Mouse (Mus musculus) mature B cell (primary cell): ENCODE measurements at regions not wholly inside any gene's neighbourhood (a gene's known extent, or its start where the extent isn't known, plus 50 kb on each side); places are given as distances from the start of the nearest gene placed in this dataset.

Source experiments
- in situ Hi-C: fragments of 300-500 bp; cut with MboI; formaldehyde crosslinking; loops from 2 replicates; pipeline ENCODE4 v1.14.3; 2019

- in situ Hi-C loops = no loop called here
Observed at GRCm38 (mm10) chr11:111155023-111155422, 89.1 kb downstream of the Kcnj2 start.

GRCm38 (mm10) chr11:111155747-111156146 lies 89.8 kb downstream of the Kcnj2 start:
- in situ Hi-C loops = no loop called here

- in situ Hi-C loops = no loop called here
Observed at GRCm38 (mm10) chr11:111159299-111159698, 93.3 kb downstream of the Kcnj2 start.

GRCm38 (mm10) chr11:111164907-111165306 lies 98.9 kb downstream of the Kcnj2 start:
- in situ Hi-C loops = no loop called here

- in situ Hi-C loops = no loop called here
Observed at GRCm38 (mm10) chr11:111170174-111170800, 104.3 kb downstream of the Kcnj2 start.

- in situ Hi-C loops = no loop called here
Observed at GRCm38 (mm10) chr11:111173525-111173924, 107.6 kb downstream of the Kcnj2 start.

- in situ Hi-C loops = no loop called here
Observed at GRCm38 (mm10) chr11:111175566-111175965, 109.6 kb downstream of the Kcnj2 start.

GRCm38 (mm10) chr11:111177516-111177915 lies 111.6 kb downstream of the Kcnj2 start:
- in situ Hi-C loops = no loop called here

- in situ Hi-C loops = no loop called here
Observed at GRCm38 (mm10) chr11:111197422-111197821, 131.5 kb downstream of the Kcnj2 start.

- in situ Hi-C loops = no loop called here
Observed at GRCm38 (mm10) chr11:111200512-111200911, 134.5 kb downstream of the Kcnj2 start.

- in situ Hi-C loops = no loop called here
Observed at GRCm38 (mm10) chr11:111202780-111203179, 136.8 kb downstream of the Kcnj2 start.

- in situ Hi-C loops = no loop called here
Observed at GRCm38 (mm10) chr11:111210565-111210964, 144.6 kb downstream of the Kcnj2 start.

- in situ Hi-C loops = no loop called here
Observed at GRCm38 (mm10) chr11:111212038-111212701, 146.2 kb downstream of the Kcnj2 start.

GRCm38 (mm10) chr11:111212702-111213328 lies 146.9 kb downstream of the Kcnj2 start:
- in situ Hi-C loops = no loop called here

- in situ Hi-C loops = no loop called here
Observed at GRCm38 (mm10) chr11:111215006-111215405, 149.0 kb downstream of the Kcnj2 start.

GRCm38 (mm10) chr11:111223834-111224233 lies 157.9 kb downstream of the Kcnj2 start:
- in situ Hi-C loops = no loop called here

GRCm38 (mm10) chr11:111227305-111227704 lies 161.3 kb downstream of the Kcnj2 start:
- in situ Hi-C loops = no loop called here

- in situ Hi-C loops = no loop called here
Observed at GRCm38 (mm10) chr11:111236741-111237140, 170.8 kb downstream of the Kcnj2 start.

GRCm38 (mm10) chr11:111239784-111240183 lies 173.8 kb downstream of the Kcnj2 start:
- in situ Hi-C loops = no loop called here

GRCm38 (mm10) chr11:111252226-111252625 lies 186.3 kb downstream of the Kcnj2 start:
- in situ Hi-C loops = no loop called here

GRCm38 (mm10) chr11:111256596-111256995 lies 190.6 kb downstream of the Kcnj2 start:
- in situ Hi-C loops = no loop called here

GRCm38 (mm10) chr11:111260691-111261383 lies 194.9 kb downstream of the Kcnj2 start:
- in situ Hi-C loops = no loop called here

- in situ Hi-C loops = no loop called here
Observed at GRCm38 (mm10) chr11:111273651-111274050, 207.7 kb downstream of the Kcnj2 start.
